Mouse (Mus musculus) myocyte (in vitro differentiated cells): ENCODE results near the gene Sgsm1.

Experiments
- CEBPB ChIP-seq: IDR thresholded peaks from 2 replicates; pipeline ENCODE4 v1.6.1; 2011; ENCODE audit warnings: mild to moderate bottlenecking, moderate library complexity; ENCODE audit not compliant: poor library complexity, insufficient read depth, severe bottlenecking
- E2F4 ChIP-seq: IDR thresholded peaks from one replicate; pipeline ENCODE4 v1.6.1; 2011; ENCODE audit warnings: mild to moderate bottlenecking, control low read depth, moderate library complexity; ENCODE audit not compliant: insufficient read depth
- MAX ChIP-seq: IDR thresholded peaks from one replicate; pipeline ENCODE4 v1.6.1; 2011; ENCODE audit warnings: low read depth, mild to moderate bottlenecking, control low read depth
- MYOD1 ChIP-seq, 3 experiments: IDR thresholded peaks; one replicate each; pipeline ENCODE4 v1.6.1; 2011; ENCODE audit warnings: control low read depth in 2 of 3, low read depth in 2 of 3, mild to moderate bottlenecking in 2 of 3, moderate library complexity in 1 of 3; ENCODE audit not compliant: insufficient read length in 2 of 3, control insufficient read depth in 1 of 3
- MYOG ChIP-seq, 3 experiments: IDR thresholded peaks; one replicate each; pipeline ENCODE4 v1.6.1; 2011; ENCODE audit warnings: control low read depth in 2 of 3, low read depth in 2 of 3, mild to moderate bottlenecking in 2 of 3; ENCODE audit not compliant: insufficient read length in 2 of 3, control insufficient read depth in 1 of 3, insufficient read depth in 1 of 3
- POLR2A ChIP-seq: IDR thresholded peaks from one replicate; pipeline ENCODE4 v1.6.1; 2011; ENCODE audit warnings: low read depth, mild to moderate bottlenecking, control low read depth, moderate library complexity; ENCODE audit not compliant: insufficient read length
- POLR2AphosphoS2 ChIP-seq: IDR thresholded peaks from one replicate; pipeline ENCODE4 v1.6.1; 2011; ENCODE audit warnings: low read depth, control low read depth; ENCODE audit not compliant: insufficient read length
- REST ChIP-seq: IDR thresholded peaks from one replicate; pipeline ENCODE4 v1.6.1; 2011; ENCODE audit warnings: mild to moderate bottlenecking, control low read depth, moderate library complexity; ENCODE audit not compliant: insufficient read depth, insufficient read length
- TCF12 ChIP-seq: IDR thresholded peaks from one replicate; pipeline ENCODE4 v1.6.1; 2011; ENCODE audit warnings: mild to moderate bottlenecking, control low read depth; ENCODE audit not compliant: poor library complexity, insufficient read depth, severe bottlenecking
- TCF3 ChIP-seq: IDR thresholded peaks from one replicate; pipeline ENCODE4 v1.6.1; 2011; ENCODE audit warnings: low read depth, control low read depth; ENCODE audit not compliant: insufficient read length
- USF1 ChIP-seq: IDR thresholded peaks from one replicate; pipeline ENCODE4 v1.6.1; 2011; ENCODE audit warnings: low read depth, mild to moderate bottlenecking, control low read depth, moderate library complexity

GRCm38 (mm10) chr5:113336281-113336680 is 25.7 kb upstream of the Sgsm1 start:
- TF ChIP-seq POLR2A = no peak
- no peak for TF ChIP-seq MAX
- no peak for TF ChIP-seq TCF3
- no peak for TF ChIP-seq CEBPB
- TF ChIP-seq USF1 = no peak
- no peak for TF ChIP-seq MYOG (IDR thresholded peaks at IDR 0.05; ENCODE audit: control insufficient read depth in 1 of 3, insufficient read depth in 1 of 3, insufficient read length in 2 of 3, low read depth in 2 of 3)
- no peak for TF ChIP-seq E2F4
- no peak for TF ChIP-seq POLR2AphosphoS2
- no peak for TF ChIP-seq TCF12
- no peak for TF ChIP-seq MYOD1 (IDR thresholded peaks at IDR 0.05; ENCODE audit: control insufficient read depth in 1 of 3, insufficient read length in 2 of 3, low read depth in 2 of 3)
- no peak for TF ChIP-seq REST
